Mouse (Mus musculus) erythroblast, adult 5-6 weeks (primary cell): ENCODE data around the gene Myl12a. TPM values are rescaled to one million over a fixed set of nuclear protein-coding genes. Genes with fewer than 3 reads are reported as not detected.
A peak's percentile ranks its signal among the peaks of the same experiment; 100 is the strongest.
"Not testable (repeated sequence)": the region's sequence is repeated elsewhere in the genome, so short reads cannot be mapped to it uniquely, and the experiment has no call there.

Experiments
- ATAC-seq: replicated peaks from 2 replicates; pipeline ENCODE4 v1.8.0; 2016; ENCODE audit warnings: moderate number of reproducible peaks, mild to moderate bottlenecking, moderate TSS enrichment, inconsistent platforms; ENCODE audit not compliant: poor library complexity, low FRiP score, severe bottlenecking
- total RNA-seq, 2 experiments: library from RNA; stranded (forward) in 1 of 2; stranded (reverse) in 1 of 2; fragments of 150-400 nt in 1 of 2; fragments of 200-764, 138-1000 nt in 1 of 2; gene quantifications; 2 replicates each; pipeline versions ENCODE4 v1.2.3 to v1.2.4; 2015 to 2017; ENCODE audit warnings: low replicate concordance in 2 of 2

The Myl12a gene
- total RNA-seq, 2 experiments from 2014 or later: 50.0 to 151 TPM

GRCm38 (mm10) chr17:70991706-70992625 lies 10.7 kb downstream of the Myl12a start:
- ATAC-seq: no peak

- peak; percentile 95 for ATAC-seq
Observed at GRCm38 (mm10) chr17:70990403-70991303, 12.0 kb downstream of the Myl12a start.

DNA sequence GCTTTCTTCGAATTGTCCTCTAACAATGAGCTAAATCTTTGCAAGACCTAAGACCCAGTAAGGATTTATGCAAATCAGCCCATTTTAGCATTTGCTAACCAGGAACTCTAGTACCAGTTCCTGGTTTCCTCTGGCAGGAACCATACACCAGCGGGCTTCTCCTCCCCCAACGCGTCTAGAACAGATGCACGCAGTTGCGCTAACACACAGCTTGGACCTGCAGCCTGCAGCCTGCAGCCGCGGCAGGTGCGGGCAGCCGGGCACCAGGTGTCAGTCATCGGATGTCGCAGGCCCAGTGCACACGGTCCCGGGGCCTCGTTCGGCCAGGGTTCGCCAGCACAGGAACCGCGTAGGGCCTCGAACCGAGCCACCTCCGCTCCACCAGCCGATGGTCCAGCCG lies 12.7 kb downstream of the Myl12a start:
- ATAC-seq: no peak

GRCm38 (mm10) chr17:70989430-70989829 lies 13.2 kb downstream of the Myl12a start:
- ATAC-seq: no peak

GRCm38 (mm10) chr17:70988337-70988767 lies 14.3 kb downstream of the Myl12a start:
- ATAC-seq: no peak

DNA sequence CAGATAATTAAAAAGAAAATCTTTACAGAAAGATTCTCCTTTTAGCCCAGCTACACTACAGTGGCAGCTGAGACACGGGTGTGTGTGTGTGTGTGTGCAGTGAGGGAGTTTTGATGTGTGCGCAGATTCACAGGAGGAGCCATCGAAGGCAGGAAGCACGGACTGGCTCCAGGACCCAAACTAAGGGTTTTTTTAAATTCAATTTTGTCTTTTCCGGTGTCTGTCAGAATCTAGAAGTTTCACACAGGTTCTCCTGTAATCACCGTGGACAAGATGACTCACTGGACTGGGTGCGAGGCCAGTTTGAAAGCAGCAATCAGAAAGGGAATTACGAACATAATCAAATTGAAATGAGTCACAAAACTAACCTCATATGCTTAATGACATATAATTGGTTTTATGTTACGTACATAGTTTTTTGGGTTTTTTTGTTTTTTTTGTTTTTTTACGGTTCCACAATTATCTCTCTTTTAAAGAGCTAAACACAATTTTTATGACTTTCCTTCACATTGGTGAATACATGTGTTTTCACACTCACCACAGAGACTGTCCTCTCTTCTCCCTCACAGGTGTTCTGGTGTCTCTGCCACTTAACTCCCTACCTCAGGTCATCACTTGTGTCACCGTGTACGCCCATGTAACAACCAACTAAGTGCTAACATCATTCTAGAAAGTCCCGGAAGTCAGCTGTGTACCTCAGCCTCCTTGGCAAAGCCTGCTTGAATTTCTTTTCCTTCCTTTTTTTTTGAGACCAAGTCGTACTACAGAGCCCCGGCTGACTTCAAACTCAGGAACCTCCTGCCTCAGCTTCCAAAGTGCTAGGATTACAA lies 15.6 kb downstream of the Myl12a start:
- no peak for ATAC-seq

- ATAC-seq: no peak
Observed at GRCm38 (mm10) chr17:70986355-70986740, 16.3 kb downstream of the Myl12a start.

GRCm38 (mm10) chr17:70985501-70986354 lies 16.9 kb downstream of the Myl12a start:
- ATAC-seq: no peak

DNA sequence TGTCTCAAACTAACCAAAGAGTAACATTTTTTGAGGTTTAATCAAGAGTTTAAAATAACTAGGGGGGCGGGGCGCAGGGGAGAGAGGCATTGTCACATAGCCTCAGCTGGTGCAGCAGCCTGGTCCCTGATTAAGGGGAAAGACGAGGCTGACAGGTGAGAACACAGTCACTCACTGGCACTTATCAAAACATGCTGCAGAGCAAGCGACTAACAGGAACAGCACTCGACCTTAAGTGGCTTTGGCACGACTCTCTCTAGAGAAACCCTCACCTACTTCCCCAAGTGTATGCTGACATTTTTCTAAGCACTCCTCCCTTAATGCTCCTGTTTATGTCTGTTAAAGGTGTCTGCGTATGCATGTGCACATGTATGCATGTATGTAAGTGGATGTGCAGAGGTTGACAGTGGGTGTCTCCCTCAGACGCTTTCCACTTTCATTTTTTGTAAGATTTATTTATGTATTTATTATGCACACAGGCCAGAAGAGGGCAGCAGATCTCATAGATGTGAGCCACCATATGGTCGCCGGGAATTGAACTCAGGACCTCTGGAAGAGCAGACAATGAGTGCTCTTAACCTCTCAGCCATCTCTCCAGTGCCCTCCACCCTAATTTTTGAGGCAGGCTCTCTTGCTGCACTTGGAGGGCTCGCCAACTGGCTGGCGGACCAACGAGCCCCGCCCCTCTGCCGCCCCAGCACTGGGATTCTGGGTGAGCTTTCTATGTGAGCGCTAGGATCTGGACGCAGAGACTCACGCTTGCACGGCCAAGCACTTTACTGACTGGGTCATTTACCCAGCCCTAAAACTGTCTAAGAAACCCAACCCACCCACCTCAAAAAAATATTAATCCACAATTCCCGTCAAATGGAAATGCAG lies 23.1 kb downstream of the Myl12a start:
- peak; percentile 62; the same call in 1 of the 2 replicates for ATAC-seq

GRCm38 (mm10) chr17:70977799-70978198 lies 24.9 kb downstream of the Myl12a start:
- no peak for ATAC-seq

DNA sequence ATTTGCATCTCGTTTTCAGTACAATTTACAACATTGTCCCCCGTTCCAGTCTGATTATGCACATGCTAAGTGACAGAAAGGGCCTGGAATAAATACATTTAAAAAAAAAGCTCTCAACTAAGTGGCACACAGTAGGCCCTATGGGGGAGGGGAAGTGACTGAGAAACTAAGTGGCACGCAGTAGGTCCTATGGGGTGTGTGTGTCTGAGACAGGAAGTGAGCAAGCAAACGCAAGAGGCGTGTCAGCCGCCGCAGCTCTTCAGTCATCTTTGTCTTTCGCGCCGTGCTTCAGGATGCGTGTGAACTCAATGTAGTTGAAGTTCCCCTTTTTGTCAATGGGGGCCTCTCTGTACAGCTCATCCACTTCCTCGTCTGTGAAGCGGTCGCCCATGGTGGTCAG lies 28.6 kb downstream of the Myl12a start:
- not testable (repeated sequence) for ATAC-seq

DNA sequence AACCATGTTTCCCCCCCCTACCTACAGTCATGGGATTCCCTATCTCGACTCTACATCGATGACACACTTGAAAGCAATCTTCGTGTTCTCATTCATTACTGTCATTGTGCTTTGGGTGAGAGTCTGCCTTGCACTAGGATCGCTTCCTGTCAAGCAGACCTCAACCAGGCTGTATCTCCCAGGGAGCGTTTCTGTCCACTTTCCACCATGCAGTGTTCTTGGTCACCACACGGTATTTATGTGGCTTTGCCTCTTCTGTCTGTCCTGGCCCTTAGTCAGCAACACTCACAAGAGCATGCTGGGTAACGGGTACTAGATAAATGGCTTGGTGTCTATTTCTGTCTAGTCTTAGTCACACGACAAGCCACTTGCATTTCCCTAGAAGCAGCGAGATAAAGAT lies 29.3 kb downstream of the Myl12a start:
- ATAC-seq: no peak

DNA sequence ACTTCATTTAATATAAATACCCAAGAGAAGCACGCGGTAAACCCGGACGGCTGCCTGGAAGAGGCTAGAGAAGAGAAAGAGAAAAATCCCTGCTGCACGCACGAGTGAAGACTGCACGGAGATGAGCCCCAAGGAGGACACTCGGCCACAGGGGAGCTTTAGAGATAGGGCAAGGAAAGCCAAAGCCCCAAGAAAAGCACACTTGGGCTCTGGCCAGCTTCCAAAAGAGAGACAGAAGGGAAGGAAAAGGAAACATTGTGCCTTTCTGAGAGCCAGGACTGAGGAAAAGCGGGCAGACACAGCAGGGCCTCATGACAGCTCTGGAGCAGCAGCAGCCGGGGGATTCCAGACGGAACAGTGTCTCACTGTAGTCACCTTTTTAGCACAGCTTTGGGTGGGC lies 31.5 kb downstream of the Myl12a start:
- ATAC-seq: no peak

DNA sequence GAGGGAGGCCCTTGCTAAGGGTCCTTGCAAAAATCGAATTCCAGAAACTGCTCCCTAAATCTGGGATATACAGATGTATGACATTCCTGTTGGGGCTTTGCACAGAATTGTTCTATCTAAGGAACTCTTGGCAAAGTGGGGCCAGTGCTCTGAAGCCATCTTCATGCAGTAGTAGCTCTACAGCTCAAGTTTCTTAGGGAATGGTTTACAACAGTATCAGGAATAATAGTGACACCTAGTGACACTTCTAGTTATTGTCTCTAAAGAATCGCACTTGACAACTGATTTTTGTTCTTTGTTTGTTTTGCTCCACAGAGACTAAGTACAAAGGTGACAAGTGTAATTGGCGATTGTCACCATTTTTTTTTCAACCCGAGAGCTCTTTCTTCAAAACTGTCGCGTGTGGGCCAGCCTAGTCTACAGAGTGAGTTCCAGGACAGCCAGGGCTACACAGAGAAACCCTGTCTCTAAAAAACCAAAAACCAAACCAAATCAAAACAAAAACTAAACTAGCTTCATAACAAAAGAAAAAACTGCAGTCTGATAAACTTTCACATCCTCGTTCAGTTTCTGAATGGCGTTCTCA lies 34.0 kb downstream of the Myl12a start:
- ATAC-seq: no peak

GRCm38 (mm10) chr17:70967646-70968045 lies 35.0 kb downstream of the Myl12a start:
- ATAC-seq: no peak

- ATAC-seq: no peak
Observed at GRCm38 (mm10) chr17:70967191-70967590, 35.5 kb downstream of the Myl12a start.

GRCm38 (mm10) chr17:70966126-70966525 lies 36.6 kb downstream of the Myl12a start:
- no peak for ATAC-seq

- ATAC-seq: no peak
Observed at GRCm38 (mm10) chr17:70965281-70965680, 37.4 kb downstream of the Myl12a start.
